Mouse (Mus musculus): ENCODE results near the gene Mgst3.
"Not testable (repeated sequence)": the region's sequence is repeated elsewhere in the genome, so short reads cannot be mapped to it uniquely, and the experiment has no call there.

Mgst3 gene

DNA sequence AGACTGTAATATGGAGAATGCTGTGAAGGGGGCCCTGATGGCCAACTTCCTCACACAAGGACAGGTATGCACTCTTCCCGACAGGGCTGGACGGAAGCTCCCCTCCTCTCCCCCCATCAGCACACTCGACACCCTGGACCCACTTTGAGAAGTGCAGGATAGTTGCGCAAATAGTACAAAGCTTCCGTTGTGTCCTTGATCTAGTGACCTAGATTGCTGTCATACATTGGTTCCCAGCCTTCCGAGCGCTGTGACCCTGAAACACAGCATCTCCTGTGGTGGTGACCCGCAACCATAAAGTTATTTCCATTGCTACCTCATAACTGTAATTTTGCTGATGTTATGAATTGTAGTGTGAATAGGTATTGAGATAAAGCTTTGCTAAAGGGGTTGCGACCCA, 36.3 kb downstream of the Mgst3 start:
- DNase-seq (ENCODE audit: low spot score) = no peak

DNA sequence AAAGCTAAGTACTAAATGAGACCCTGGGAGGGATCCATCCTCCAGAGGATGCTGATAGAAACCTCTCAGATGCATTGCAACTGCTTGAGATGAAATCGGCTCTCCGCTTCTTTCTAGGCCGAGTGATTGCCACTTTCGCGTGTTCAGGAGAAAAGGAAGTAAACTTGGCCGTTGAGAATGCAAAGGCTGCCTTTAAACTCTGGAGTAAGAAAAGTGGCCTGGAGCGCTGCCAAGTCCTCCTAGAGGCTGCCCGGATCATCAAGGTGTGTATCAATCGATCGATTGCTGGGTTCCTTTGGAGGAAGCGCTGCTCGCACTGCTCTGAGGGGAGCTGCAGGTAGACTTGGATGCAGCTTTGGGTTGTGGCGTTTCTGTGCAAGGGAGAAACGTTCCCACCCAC, 41.2 kb downstream of the Mgst3 start:
- peak; percentile 57 for DNase-seq (ENCODE audit: low spot score)

DNA sequence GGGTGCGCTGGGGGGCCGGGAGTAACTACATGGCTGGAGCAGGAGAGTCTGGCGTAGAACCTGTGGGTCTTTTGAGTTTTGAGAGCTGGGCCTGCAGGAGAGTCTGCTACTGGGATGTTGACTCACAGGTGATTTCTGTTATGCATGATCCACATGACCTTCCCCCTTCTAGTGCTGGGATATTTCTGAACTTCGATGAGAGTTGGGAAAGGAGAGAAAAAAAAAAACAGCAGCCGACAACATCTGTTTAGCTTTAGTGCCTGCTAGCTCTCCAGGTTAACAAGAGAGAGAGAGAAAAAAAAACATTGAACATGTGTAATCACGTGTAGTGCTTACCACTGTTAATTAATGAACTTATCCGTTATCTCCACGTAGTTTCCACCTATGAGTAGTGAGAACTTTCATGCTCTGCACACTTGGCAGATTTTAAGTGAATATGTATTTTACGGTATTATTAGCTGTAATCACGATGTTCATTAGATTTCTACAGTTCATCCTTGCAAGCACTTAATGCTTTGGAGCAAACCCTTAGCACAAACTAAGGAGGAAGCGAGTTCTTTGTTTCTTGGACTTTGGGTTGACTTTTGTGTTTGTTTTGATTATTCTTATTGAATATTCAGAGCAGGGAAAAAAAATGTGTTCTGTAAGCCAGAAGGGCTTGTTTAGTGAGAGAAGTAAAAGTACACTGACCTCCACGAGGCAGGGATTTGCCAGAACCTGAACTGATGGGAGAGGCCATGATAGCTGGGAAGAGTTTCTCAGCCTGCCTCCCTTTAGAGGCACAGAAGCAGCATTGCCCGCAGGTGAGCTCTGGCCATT, 42.8 kb downstream of the Mgst3 start:
- no peak for DNase-seq (ENCODE audit: low spot score)

DNA sequence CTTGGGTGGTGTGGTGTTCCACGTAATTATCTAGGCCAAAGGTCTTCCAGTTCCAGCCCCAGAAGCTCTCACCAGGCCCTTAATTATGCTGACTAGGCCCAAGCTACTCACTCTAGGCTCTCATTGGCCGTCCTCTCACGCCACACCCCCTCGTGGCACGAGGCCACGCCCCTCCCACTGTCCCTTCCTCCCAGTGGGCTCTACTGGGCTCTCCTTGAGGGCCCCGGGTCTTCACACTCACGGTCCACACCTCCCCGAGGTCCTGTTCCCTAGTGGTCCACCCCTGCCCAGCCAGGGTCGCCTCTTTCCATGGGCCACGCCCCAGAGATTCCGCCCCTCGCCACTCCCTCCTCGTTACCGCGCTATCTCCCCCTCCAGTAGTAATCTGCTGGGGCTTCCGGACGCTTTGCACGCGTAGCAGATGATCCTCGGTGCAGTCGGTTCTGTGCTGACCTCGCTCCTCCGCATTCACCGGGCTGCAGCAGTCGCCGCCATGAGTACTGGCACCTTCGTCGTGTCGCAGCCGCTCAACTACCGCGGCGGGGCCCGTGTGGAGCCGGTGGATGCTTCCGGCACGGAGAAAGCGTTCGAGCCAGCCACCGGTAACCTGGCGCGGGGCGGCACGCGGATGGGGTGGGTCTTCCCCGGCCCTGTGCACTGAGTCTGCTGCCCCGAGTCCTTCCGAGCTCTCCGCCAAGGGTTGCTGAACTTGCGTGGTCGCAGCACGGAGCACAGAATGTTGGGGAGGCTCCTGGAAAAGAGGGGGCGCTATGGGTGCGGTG, 43.6 kb downstream of the Mgst3 start, which contains the start of gene Aldh9a1:
Gene Aldh9a1, plus strand, starts transcription at position 177 of the 782 bp plus-strand sequence.
- DNase-seq (ENCODE audit: low spot score) = peak; percentile 98

DNA sequence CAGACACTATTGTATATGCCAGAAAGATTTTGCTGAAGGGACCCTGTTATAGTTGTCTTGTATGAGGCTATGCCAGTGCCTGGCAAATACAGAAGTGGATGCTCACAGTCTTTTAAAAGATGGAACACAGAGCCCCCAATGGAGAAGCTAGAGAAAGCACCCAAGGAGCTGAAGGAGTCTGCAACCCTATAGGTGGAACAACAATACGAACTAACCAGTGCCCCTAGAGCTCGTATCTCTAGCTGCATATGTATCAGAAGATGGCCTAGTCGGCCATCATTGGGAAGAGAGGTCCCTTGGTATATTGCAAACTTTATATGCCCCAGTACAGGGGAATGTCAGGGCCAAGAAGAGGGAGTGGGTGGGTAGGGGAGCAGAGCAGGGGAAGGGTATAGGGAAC, 44.4 kb downstream of the Mgst3 start:
- not testable (repeated sequence) for DNase-seq (ENCODE audit: low spot score)

DNA sequence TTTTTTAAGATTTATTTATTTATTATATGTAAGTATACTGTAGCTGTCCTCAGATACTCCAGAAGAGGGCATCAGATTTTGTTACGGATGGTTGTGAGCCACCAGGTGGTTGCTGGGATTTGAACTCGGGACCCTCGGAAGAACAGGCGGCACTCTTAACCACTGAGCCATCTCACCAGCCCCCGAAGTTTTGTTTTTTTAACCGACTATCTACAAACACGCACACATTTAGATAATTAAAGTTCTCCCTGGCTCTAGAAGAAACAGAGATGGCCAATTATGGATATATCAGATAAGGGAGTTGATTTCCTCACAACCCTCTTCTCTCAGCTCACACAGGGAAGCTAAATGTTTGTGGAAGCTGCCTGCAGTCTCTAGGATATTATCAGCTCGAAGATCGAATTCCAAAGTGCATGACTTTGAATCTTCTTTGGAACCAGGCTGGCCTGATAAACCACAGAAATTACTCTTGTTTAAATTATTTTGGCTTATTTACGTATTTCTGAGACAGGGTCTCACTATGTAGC, 47.6 kb downstream of the Mgst3 start:
- DNase-seq (ENCODE audit: low spot score) = not testable (repeated sequence)

DNA sequence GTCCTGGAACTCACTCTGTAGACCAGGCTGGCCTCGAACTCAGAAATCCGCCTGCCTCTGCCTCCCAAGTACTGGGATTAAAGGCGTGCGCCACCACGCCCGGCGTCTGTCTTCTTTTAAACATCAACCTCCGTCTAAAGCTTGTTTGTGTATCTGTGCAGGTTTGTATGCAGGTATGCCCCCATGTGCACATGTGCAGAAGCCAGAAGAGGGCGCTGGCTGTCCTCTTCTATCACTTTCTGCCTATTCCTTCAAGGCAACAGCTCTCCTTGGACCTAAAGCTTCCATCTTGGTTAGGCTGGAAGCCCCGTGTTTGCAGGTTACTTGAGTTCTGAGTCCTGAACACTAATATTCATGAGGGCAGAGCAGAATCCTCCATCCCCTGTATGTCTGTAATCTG, 50.8 kb downstream of the Mgst3 start:
- no peak for DNase-seq (ENCODE audit: low spot score)

DNA sequence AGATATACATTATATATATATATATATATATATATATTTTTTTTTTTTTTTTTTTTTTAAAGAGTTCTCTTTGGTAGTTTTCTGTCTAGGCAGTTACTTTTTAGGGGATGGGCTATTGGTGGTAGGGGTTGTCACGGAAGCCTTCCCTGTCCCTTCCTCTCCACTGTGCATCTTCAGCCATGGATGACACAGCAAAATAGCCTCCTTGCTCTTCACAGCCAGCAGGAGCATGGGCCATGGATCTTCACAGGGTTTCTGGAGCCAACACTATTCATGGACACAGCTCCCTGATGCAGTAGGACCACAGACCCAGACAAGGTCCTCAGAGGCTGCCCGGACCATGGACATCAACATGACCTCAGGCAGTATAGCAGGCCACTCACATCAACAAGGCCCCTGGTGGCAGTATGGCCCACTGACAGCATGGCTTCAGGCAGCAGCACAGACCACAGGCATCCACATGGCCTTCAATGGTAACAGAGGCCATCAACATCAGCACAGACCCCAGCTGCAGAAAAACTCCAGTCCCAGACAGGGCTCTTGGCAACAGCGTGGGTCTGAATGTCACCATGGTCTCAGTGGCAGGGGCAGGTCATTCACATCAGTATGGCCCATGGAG, 52.6 kb downstream of the Mgst3 start:
- DNase-seq (ENCODE audit: low spot score) = no peak

DNA sequence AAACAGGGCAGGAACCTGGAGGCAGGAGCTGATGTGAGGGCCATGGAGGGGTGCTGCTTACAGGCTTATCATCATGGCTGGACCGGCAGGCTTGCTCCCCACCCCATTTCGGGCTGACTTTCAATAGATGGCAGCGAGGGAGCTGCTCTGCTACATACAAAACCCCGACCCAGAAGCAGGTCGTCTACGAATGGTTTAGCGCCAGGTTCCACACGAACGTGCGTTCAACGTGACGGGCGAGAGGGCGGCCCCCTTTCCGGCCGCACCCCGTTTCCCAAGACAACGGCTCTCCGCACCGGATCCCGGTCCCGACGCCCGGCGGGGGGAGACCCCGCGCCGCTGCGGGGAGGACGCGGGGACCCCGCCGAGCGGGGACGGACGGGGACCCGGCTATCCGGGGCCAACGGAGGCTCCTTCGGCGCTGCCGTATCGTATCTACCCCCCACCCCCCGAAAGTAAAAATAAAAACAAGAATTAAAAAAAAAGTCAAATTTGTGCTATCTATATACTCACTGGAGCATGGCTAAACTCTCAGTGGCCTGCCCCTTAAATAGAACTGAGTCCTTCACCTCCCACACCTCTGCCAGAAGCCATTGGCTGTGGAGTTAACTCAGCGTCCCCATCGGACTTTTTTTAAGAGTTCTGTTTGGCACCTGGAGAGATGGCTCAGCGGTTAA, 53.4 kb downstream of the Mgst3 start:
- DNase-seq (ENCODE audit: low spot score) = no peak

DNA sequence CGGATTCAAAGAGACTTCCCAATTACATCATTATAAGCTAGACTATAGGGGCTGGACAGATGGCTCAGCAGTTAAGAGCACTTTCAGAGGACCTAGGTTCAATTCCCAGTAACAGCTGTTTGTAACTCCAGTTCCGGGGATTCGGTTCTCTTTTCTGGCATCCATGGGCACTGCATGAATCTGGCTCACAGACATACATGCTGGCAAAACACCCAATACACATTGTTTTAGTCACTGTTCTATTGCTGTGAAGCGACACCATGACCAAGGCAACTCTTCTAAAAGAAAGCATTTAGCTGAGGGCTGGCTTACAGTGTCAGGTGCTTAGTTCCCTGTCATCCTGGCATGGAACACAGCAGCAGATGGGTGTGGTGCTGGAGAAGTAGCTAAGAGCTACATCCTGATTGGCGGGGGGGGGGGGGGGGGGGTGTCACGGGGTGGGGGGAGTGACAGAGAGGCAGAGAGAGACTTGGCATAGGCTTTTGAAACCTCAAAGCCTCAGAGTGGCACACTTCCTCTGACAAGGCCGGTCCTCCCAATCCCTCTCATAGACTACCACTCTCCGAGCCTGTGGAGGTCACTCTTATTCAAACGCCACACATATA, 54.4 kb downstream of the Mgst3 start:
- no peak for DNase-seq (ENCODE audit: low spot score)

DNA sequence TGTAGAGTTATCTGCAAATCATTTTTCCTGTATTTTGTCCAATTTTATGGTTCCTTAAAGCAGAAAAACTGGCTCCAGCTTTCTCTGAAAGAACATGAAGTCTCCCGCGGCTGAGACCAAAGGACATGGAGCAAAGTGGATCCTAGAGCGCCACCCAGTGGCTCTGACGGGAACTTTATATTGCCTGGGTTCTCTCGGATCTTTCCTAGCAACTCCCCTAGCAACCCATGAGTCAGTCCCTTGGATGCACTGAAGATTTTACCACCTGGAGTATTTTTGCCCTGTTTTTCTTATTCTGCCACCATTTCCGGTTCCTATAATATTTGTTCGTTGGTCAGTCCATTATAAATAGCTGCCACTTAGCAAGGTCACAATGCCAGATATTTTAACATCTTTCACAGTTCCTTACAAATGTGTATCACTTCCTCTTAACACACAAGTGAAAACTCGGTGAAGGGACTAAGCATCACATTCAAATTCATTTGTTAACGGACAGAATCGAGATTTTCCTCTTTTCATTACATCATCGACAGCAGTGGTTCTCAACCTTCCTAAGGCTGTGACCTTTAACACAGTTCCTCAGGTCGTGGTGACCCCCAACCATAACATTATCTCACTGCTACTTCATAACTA, 56.1 kb downstream of the Mgst3 start:
- DNase-seq (ENCODE audit: low spot score) = peak; percentile 91

DNA sequence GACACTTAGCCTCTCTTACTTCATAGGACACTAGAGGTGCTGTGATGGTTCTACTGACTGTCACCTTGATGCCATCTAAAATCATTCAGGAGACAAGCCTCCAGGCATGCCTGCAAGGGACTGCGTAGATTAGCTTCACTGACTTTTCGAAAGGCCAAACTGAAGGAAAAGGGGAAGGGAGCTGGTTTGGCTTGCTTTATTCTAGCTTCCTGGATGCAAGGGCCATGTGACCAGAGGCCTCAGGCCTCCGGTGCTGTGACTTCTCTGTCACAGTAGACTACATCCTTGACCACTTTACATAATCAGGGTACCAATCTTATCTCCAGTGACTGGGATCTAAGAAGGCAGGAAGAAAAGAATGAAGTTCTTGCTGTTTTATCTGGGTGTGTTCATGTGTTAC, 57.2 kb downstream of the Mgst3 start:
- DNase-seq (ENCODE audit: low spot score) = no peak

DNA sequence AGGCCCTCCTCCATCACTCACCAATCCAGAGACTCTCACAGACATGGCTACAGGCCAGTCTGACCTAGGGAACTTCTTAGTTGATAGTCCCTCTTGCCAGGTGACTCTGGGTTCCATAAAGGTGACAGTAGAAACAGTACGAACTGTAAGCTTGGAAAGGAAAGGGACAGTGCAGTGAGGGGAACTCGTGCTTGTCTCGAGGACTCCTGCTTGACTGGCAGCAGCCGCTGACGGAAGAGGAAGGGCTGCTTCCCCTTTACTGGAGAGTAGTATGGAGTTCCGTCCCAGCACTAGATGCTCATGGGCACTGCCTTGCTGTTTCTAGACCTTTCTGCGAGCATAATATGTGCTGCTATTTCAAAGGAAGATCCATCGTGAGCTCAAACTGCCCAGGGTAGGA, 62.5 kb downstream of the Mgst3 start:
- no peak for DNase-seq (ENCODE audit: low spot score)

DNA sequence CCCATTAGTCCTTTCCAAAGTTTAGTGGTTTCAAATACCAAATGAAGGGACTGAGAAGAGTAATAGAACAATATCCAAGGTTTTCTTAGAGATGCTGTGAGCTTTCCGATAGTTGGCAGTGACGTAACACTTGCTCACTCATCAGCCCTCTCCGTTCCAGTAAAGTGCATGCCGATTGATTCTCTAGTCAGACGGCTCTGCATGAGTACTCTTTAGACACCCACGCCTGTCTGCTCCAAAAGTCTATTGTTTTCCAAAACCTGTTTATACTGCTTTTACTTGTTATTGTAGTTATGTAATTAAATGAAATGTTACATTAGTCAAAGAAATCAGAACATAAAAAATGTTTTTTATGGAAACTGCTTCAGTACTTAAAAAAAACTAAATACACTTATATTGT, 64.9 kb downstream of the Mgst3 start:
- no peak for DNase-seq (ENCODE audit: low spot score)

Data from testis, postnatal 10 days (tissue).